Mouse (Mus musculus) liver, embryonic 14 days (tissue): ENCODE data around the gene Zfp458. TPM values are rescaled to one million over a fixed set of nuclear protein-coding genes. Genes with fewer than 3 reads are reported as not detected.

ENCODE experiments used
- polyA plus RNA-seq: library from polyadenylated mRNA; depleted of rRNA; stranded (reverse); fragments of >200 nt; gene quantifications from 2 replicates; pipeline ENCODE4 v1.2.3, GENCODE M21; 2012; rRNA removed

The Zfp458 gene
- polyA plus RNA-seq = 0.47 and 0.52 TPM in 2 replicates

GRCm38 (mm10) chr13:67278314-67278713 lies at the start of gene Zfp458:
Zfp458 (minus strand) TSS chr13:67278466.

GRCm38 (mm10) chr13:67305822-67306672 lies 27.8 kb upstream of the Zfp458 start, which contains the start of gene Zfp457:
Zfp457 (minus strand) TSS chr13:67306485.

Other genes starting within 250 kb of the Zfp458 start
- 0.37 TPM in 2 replicates for gene Zfp712, start 217.3 kb downstream of the Zfp458 start, polyA plus RNA-seq
- 0.85 and 0.95 TPM in 2 replicates for gene Zfp708, start 180.5 kb downstream of the Zfp458 start, polyA plus RNA-seq
- 1.7 and 1.8 TPM in 2 replicates for gene Gm28557, start 169.9 kb downstream of the Zfp458 start, polyA plus RNA-seq
- gene Rslcan18, start 162.2 kb downstream of the Zfp458 start, polyA plus RNA-seq = 0.20 and 0.25 TPM in 2 replicates
- 0.38 and 0.40 TPM in 2 replicates for gene Zfp759, start 156.8 kb downstream of the Zfp458 start, polyA plus RNA-seq
- gene Rsl1, start 105.3 kb downstream of the Zfp458 start, polyA plus RNA-seq = 1.2 and 1.4 TPM in 2 replicates
- gene Zfp455, start 84.0 kb downstream of the Zfp458 start, polyA plus RNA-seq = 0.18 and 0.21 TPM in 2 replicates
- 0.41 and 0.48 TPM in 2 replicates for gene Zfp457, start 28.0 kb upstream of the Zfp458 start, polyA plus RNA-seq
- 1.2 and 1.3 TPM in 2 replicates for gene Zfp595, start 54.1 kb upstream of the Zfp458 start, polyA plus RNA-seq
- not detected in 2 replicates for gene Gm28044, start 82.1 kb upstream of the Zfp458 start, polyA plus RNA-seq
- gene Zfp953, start 82.1 kb upstream of the Zfp458 start, polyA plus RNA-seq = 0.79 and 0.83 TPM in 2 replicates
- gene Gm28041, start 97.3 kb upstream of the Zfp458 start, polyA plus RNA-seq = 0.12 and 0.17 TPM in 2 replicates
- gene Zfp456, start 97.3 kb upstream of the Zfp458 start, polyA plus RNA-seq = 0.27 and 0.32 TPM in 2 replicates
- gene Zfp429, start 121.4 kb upstream of the Zfp458 start, polyA plus RNA-seq = 1.8 and 2.3 TPM in 2 replicates
- 0.17 and 0.18 TPM in 2 replicates for gene Zfp459, start 143.0 kb upstream of the Zfp458 start, polyA plus RNA-seq
- 2.8 and 3.1 TPM in 2 replicates for gene Zfp874a, start 173.2 kb upstream of the Zfp458 start, polyA plus RNA-seq
- 2.7 and 2.8 TPM in 2 replicates for gene Zfp874b, start 205.8 kb upstream of the Zfp458 start, polyA plus RNA-seq
- 1.3 TPM in 2 replicates for gene Zfp58, start 222.1 kb upstream of the Zfp458 start, polyA plus RNA-seq
- gene Gm26965, start 247.7 kb upstream of the Zfp458 start, polyA plus RNA-seq = not detected in 2 replicates
- gene Zfp87, start 247.7 kb upstream of the Zfp458 start, polyA plus RNA-seq = 5.4 and 5.6 TPM in 2 replicates